Mouse (Mus musculus): ENCODE measurements around the gene Cwc22. TPM values are rescaled to one million over a fixed set of nuclear protein-coding genes. Genes with fewer than 3 reads are reported as not detected.

The Cwc22 gene
- polyA plus RNA-seq, 1 experiment, result 5.7 TPM

- TF ChIP-seq POLR2A (IDR thresholded peaks at IDR 0.05; ENCODE audit: low read depth, low read length), result no peak
- TF ChIP-seq CTCF (conservative IDR thresholded peaks at IDR 0.05; ENCODE audit: insufficient read depth, insufficient read length, low read depth, low read length), result no peak
- no peak overlapping the region for H3K27ac ChIP-seq (ENCODE audit: insufficient read depth, low read depth, low read length)
- H3K4me1 ChIP-seq (ENCODE audit: control insufficient read depth, insufficient read depth, low read length), result no peaks in the 10 kb centered on the region
- no peaks in the 10 kb centered on the region for H3K27me3 ChIP-seq (replicated peaks; ENCODE audit: control insufficient read depth, insufficient read depth, low read length)
- peaks cover 5% of the 10 kb centered on the region; the same call in 1 of the 2 replicates for H3K36me3 ChIP-seq (ENCODE audit: control insufficient read depth, insufficient read depth, low read length)
- no peak overlapping the region for H3K4me3 ChIP-seq (ENCODE audit: insufficient read depth, low read depth, low read length)
- 91% methylated on average over 6 of the region's 6 CpGs for WGBS
- no peak for DNase-seq
These were observed 58.1 kb downstream of the Cwc22 start for GRCm38 (mm10) chr2:77888056-77888455.

- no peaks in the 10 kb centered on the region for H3K36me3 ChIP-seq (ENCODE audit: control insufficient read depth, insufficient read depth, low read length)
- no peak overlapping the region for H3K4me3 ChIP-seq (ENCODE audit: insufficient read depth, low read depth, low read length)
- H3K27me3 ChIP-seq (replicated peaks; ENCODE audit: control insufficient read depth, insufficient read depth, low read length), result no peaks in the 10 kb centered on the region
- no peak overlapping the region for H3K27ac ChIP-seq (ENCODE audit: insufficient read depth, low read depth, low read length)
- 75% methylated on average over 4 of the region's 4 CpGs for WGBS
- DNase-seq, result no peak
- TF ChIP-seq POLR2A (IDR thresholded peaks at IDR 0.05; ENCODE audit: low read depth, low read length), result no peak
- TF ChIP-seq CTCF (conservative IDR thresholded peaks at IDR 0.05; ENCODE audit: insufficient read depth, insufficient read length, low read depth, low read length), result no peak
- no peaks in the 10 kb centered on the region for H3K4me1 ChIP-seq (ENCODE audit: control insufficient read depth, insufficient read depth, low read length)
These were observed 59.0 kb downstream of the Cwc22 start for GRCm38 (mm10) chr2:77887166-77887565.

- no peaks in the 10 kb centered on the region for H3K27me3 ChIP-seq (replicated peaks; ENCODE audit: control insufficient read depth, insufficient read depth, low read length)
- TF ChIP-seq CTCF (conservative IDR thresholded peaks at IDR 0.05; ENCODE audit: insufficient read depth, insufficient read length, low read depth, low read length) (no peak), POLR2A (IDR thresholded peaks at IDR 0.05; ENCODE audit: low read depth, low read length) (no peak)
- no peak overlapping the region for H3K4me3 ChIP-seq (ENCODE audit: insufficient read depth, low read depth, low read length)
- H3K27ac ChIP-seq (ENCODE audit: insufficient read depth, low read depth, low read length), result no peak overlapping the region
- no peaks in the 10 kb centered on the region for H3K36me3 ChIP-seq (ENCODE audit: control insufficient read depth, insufficient read depth, low read length)
- H3K4me1 ChIP-seq (ENCODE audit: control insufficient read depth, insufficient read depth, low read length), result no peaks in the 10 kb centered on the region
- no peak for DNase-seq
- WGBS, result 84% methylated on average over 10 of the region's 10 CpGs
These were observed 60.6 kb downstream of the Cwc22 start for GRCm38 (mm10) chr2:77885491-77886130.

- H3K4me1 ChIP-seq (ENCODE audit: control insufficient read depth, insufficient read depth, low read length), result no peaks in the 10 kb centered on the region
- WGBS, result 92% methylated on average over 6 of the region's 6 CpGs
- TF ChIP-seq POLR2A (IDR thresholded peaks at IDR 0.05; ENCODE audit: low read depth, low read length) (no peak), CTCF (conservative IDR thresholded peaks at IDR 0.05; ENCODE audit: insufficient read depth, insufficient read length, low read depth, low read length) (no peak)
- no peak for DNase-seq
- H3K4me3 ChIP-seq (ENCODE audit: insufficient read depth, low read depth, low read length), result no peak overlapping the region
- no peak overlapping the region for H3K27ac ChIP-seq (ENCODE audit: insufficient read depth, low read depth, low read length)
- no peaks in the 10 kb centered on the region for H3K36me3 ChIP-seq (ENCODE audit: control insufficient read depth, insufficient read depth, low read length)
- no peaks in the 10 kb centered on the region for H3K27me3 ChIP-seq (replicated peaks; ENCODE audit: control insufficient read depth, insufficient read depth, low read length)
These were observed 61.1 kb downstream of the Cwc22 start for GRCm38 (mm10) chr2:77885036-77885435.

- no peaks in the 10 kb centered on the region for H3K4me1 ChIP-seq (ENCODE audit: control insufficient read depth, insufficient read depth, low read length)
- H3K27me3 ChIP-seq (replicated peaks; ENCODE audit: control insufficient read depth, insufficient read depth, low read length), result no peaks in the 10 kb centered on the region
- TF ChIP-seq POLR2A (IDR thresholded peaks at IDR 0.05; ENCODE audit: low read depth, low read length), result no peak
- no peak for TF ChIP-seq CTCF (conservative IDR thresholded peaks at IDR 0.05; ENCODE audit: insufficient read depth, insufficient read length, low read depth, low read length)
- no peak for DNase-seq
- no peak overlapping the region for H3K4me3 ChIP-seq (ENCODE audit: insufficient read depth, low read depth, low read length)
- H3K36me3 ChIP-seq (ENCODE audit: control insufficient read depth, insufficient read depth, low read length), result no peaks in the 10 kb centered on the region
- no peak overlapping the region for H3K27ac ChIP-seq (ENCODE audit: insufficient read depth, low read depth, low read length)
- 96% methylated on average over 3 of the region's 3 CpGs for WGBS
These were observed 61.7 kb downstream of the Cwc22 start for GRCm38 (mm10) chr2:77884491-77884890.

GRCm38 (mm10) chr2:77882961-77883360 is 63.2 kb downstream of the Cwc22 start:
- no peak overlapping the region for H3K4me3 ChIP-seq (ENCODE audit: insufficient read depth, low read depth, low read length)
- H3K36me3 ChIP-seq (ENCODE audit: control insufficient read depth, insufficient read depth, low read length), result no peaks in the 10 kb centered on the region
- H3K4me1 ChIP-seq (ENCODE audit: control insufficient read depth, insufficient read depth, low read length), result no peaks in the 10 kb centered on the region
- DNase-seq, result no peak
- no peak overlapping the region for H3K27ac ChIP-seq (ENCODE audit: insufficient read depth, low read depth, low read length)
- no peaks in the 10 kb centered on the region for H3K27me3 ChIP-seq (replicated peaks; ENCODE audit: control insufficient read depth, insufficient read depth, low read length)
- TF ChIP-seq POLR2A (IDR thresholded peaks at IDR 0.05; ENCODE audit: low read depth, low read length), result no peak
- no peak for TF ChIP-seq CTCF (conservative IDR thresholded peaks at IDR 0.05; ENCODE audit: insufficient read depth, insufficient read length, low read depth, low read length)
- WGBS, result 85% methylated on average over 4 of the region's 4 CpGs

GRCm38 (mm10) chr2:77881301-77882199 is 64.6 kb downstream of the Cwc22 start:
- Histone ChIP-seq H3K27ac (ENCODE audit: insufficient read depth, low read depth, low read length) (no peak overlapping the region), H3K4me1 (ENCODE audit: control insufficient read depth, insufficient read depth, low read length) (no peaks in the 10 kb centered on the region), H3K36me3 (ENCODE audit: control insufficient read depth, insufficient read depth, low read length) (no peaks in the 10 kb centered on the region), H3K27me3 (replicated peaks; ENCODE audit: control insufficient read depth, insufficient read depth, low read length) (no peaks in the 10 kb centered on the region), H3K4me3 (ENCODE audit: insufficient read depth, low read depth, low read length) (no peak overlapping the region)
- DNase-seq, result no peak
- 87% methylated on average over 5 of the region's 5 CpGs for WGBS
- TF ChIP-seq POLR2A (IDR thresholded peaks at IDR 0.05; ENCODE audit: low read depth, low read length) (no peak), CTCF (conservative IDR thresholded peaks at IDR 0.05; ENCODE audit: insufficient read depth, insufficient read length, low read depth, low read length) (no peak)
